Mouse (Mus musculus) liver, embryonic 16.5 days (tissue): ENCODE measurements at regions not wholly inside any gene's neighbourhood (a gene's known extent, or its start where the extent isn't known, plus 50 kb on each side); places are given as distances from the start of the nearest gene placed in this dataset.
A peak's percentile ranks its signal among the peaks of the same experiment; 100 is the strongest.

Experiments used
- ATAC-seq: fragments of 200-750 bp; cut with Nextera tagmentation; 2 replicates; pipeline ENCODE4 v1.8.0; 2017; ENCODE audit warnings: low read depth, mild to moderate bottlenecking, moderate number of reproducible peaks, moderate library complexity
- H3K27ac ChIP-seq: fragments of 300-500 bp; sonication (generic); 2 replicates; pipeline ENCODE4 v1.5.1; 2014; ENCODE audit warnings: mild to moderate bottlenecking, low read length
- H3K27me3 ChIP-seq: fragments of 300-500 bp; sonication (generic); 2 replicates; pipeline ENCODE4 v1.6.1; 2014; ENCODE audit warnings: low read depth, low read length, mixed read lengths; ENCODE audit not compliant: control insufficient read depth, insufficient read depth
- H3K36me3 ChIP-seq: fragments of 300-500 bp; sonication (generic); 2 replicates; pipeline ENCODE4 v1.6.1; 2014; ENCODE audit warnings: mild to moderate bottlenecking; ENCODE audit not compliant: control insufficient read depth, insufficient read depth
- H3K4me1 ChIP-seq: fragments of 300-500 bp; sonication (generic); 2 replicates; pipeline ENCODE4 v1.6.1; 2014; ENCODE audit warnings: low read depth, low read length, mixed read lengths; ENCODE audit not compliant: control insufficient read depth
- H3K4me2 ChIP-seq: fragments of 300-500 bp; sonication (generic); 2 replicates; pipeline ENCODE4 v1.6.1; 2014; ENCODE audit warnings: low read depth, low read length, mixed read lengths
- H3K4me3 ChIP-seq: fragments of 300-500 bp; sonication (generic); 2 replicates; pipeline ENCODE4 v1.5.1; 2014; ENCODE audit warnings: low read depth, mild to moderate bottlenecking, low read length
- H3K9ac ChIP-seq: fragments of 300-500 bp; sonication (generic); 2 replicates; pipeline ENCODE4 v1.6.1; 2014; ENCODE audit warnings: low read depth, low read length
- H3K9me3 ChIP-seq: fragments of 300-500 bp; sonication (generic); replicated peaks from 2 replicates; pipeline ENCODE4 v1.6.1; 2016; ENCODE audit warnings: low read length; ENCODE audit not compliant: control insufficient read depth
- WGBS: fragments of 180-500 bp; shearing (Covaris S2); extraction: QIAGEN DNeasy Blood & Tissue Kit; methylation state at CpG from one replicate; pipeline ENCODE4 v1.1.7; 2014; ENCODE audit not compliant: insufficient replicate concordance; 5-methylcytosine and 5-hydroxymethylcytosine counted together

DNA sequence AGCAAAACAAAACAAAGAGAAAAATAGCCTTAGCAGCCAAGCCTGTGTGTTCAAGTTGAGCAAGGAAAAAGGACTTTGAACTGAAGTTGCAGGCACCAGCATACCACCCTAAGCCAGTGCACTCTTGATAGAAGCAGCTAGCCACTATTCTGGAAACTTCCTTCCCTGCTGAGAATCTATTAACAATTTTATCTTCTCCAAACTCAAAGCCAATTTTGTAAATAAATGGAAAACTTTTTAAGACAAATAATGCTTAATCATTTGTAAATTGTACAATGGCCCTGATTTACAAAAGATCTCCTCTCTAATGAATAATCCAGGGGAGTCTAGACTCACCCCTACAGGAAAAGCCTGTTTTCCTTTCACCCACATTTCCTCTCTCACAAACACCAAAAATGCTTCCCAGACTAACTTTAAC is 146.7 kb upstream of the Cited2 start:
- peaks cover 21% of the 10 kb centered on the region for H3K4me1 ChIP-seq
- no peaks in the 10 kb centered on the region for H3K9me3 ChIP-seq
- H3K9ac ChIP-seq = no peak overlapping the region; the same call in 1 of the 2 replicates
- no peak overlapping the region for H3K4me2 ChIP-seq
- H3K27ac ChIP-seq = peak overlapping the region; percentile 49; the same call in 1 of the 2 replicates
- no peaks in the 10 kb centered on the region for H3K36me3 ChIP-seq
- H3K4me3 ChIP-seq = no peak overlapping the region
- no peaks in the 10 kb centered on the region for H3K27me3 ChIP-seq
- 0 out of 2 replicates have a peak, but pooled peaks have one; percentile 35 for ATAC-seq

DNA sequence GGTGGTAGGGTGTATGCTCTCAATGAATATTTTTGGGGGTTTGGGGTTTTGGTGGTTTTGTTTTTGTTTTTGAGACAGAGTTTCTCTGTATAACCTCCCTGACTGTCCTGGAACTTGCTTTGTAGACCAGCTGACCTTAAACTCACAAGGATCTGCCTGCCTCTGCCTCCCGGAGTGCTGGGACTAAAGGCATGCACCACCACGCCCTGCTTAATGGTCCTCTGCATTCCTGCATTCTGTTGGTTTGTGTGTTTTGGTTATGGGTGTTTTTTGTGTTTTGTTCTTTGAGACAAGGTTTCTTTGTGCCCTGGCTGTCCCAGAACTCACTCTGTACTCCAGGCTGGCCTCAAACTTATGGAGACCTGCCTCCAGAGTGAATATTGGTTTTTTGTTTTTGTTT is 143.6 kb upstream of the Cited2 start:
- H3K9me3 ChIP-seq = no peaks in the 10 kb centered on the region
- H3K4me2 ChIP-seq = no peak overlapping the region
- H3K4me3 ChIP-seq = no peak overlapping the region
- no peaks in the 10 kb centered on the region for H3K27me3 ChIP-seq
- ATAC-seq = no peak
- H3K4me1 ChIP-seq = peaks cover 18% of the 10 kb centered on the region
- 77% methylated on average over 2 of the region's 2 CpGs for WGBS
- no peak overlapping the region for H3K9ac ChIP-seq
- H3K36me3 ChIP-seq = no peaks in the 10 kb centered on the region
- no peak overlapping the region for H3K27ac ChIP-seq

- Histone ChIP-seq H3K9me3 (no peaks in the 10 kb centered on the region), H3K4me1 (peaks cover 7% of the 10 kb centered on the region), H3K27me3 (no peaks in the 10 kb centered on the region), H3K36me3 (no peaks in the 10 kb centered on the region), H3K4me2 (no peak overlapping the region), H3K27ac (no peak overlapping the region), H3K4me3 (no peak overlapping the region), H3K9ac (no peak overlapping the region)
- no peak for ATAC-seq
- WGBS = 61% methylated on average over 7 of the region's 7 CpGs
Measured at GRCm38 (mm10) chr10:17584842-17585241, 138.2 kb upstream of the Cited2 start.

- H3K27ac ChIP-seq = no peak overlapping the region
- no peaks in the 10 kb centered on the region for H3K36me3 ChIP-seq
- no peak for ATAC-seq
- H3K4me2 ChIP-seq = no peak overlapping the region
- no peaks in the 10 kb centered on the region for H3K27me3 ChIP-seq
- H3K9ac ChIP-seq = no peak overlapping the region
- H3K9me3 ChIP-seq = no peaks in the 10 kb centered on the region
- peaks cover 16% of the 10 kb centered on the region for H3K4me1 ChIP-seq
- no peak overlapping the region for H3K4me3 ChIP-seq
- 51% methylated on average over 2 of the region's 2 CpGs for WGBS
Measured at GRCm38 (mm10) chr10:17586910-17587309, 136.1 kb upstream of the Cited2 start.

GRCm38 (mm10) chr10:17589136-17589535 is 133.9 kb upstream of the Cited2 start:
- H3K4me2 ChIP-seq = no peak overlapping the region
- 52% methylated on average over 4 of the region's 4 CpGs for WGBS
- no peak overlapping the region for H3K9ac ChIP-seq
- H3K27ac ChIP-seq = peak overlapping the region; percentile 86
- no peaks in the 10 kb centered on the region for H3K9me3 ChIP-seq
- no peaks in the 10 kb centered on the region for H3K27me3 ChIP-seq
- no peak overlapping the region for H3K4me3 ChIP-seq
- no peak for ATAC-seq
- peaks cover 22% of the 10 kb centered on the region for H3K4me1 ChIP-seq
- no peaks in the 10 kb centered on the region for H3K36me3 ChIP-seq

DNA sequence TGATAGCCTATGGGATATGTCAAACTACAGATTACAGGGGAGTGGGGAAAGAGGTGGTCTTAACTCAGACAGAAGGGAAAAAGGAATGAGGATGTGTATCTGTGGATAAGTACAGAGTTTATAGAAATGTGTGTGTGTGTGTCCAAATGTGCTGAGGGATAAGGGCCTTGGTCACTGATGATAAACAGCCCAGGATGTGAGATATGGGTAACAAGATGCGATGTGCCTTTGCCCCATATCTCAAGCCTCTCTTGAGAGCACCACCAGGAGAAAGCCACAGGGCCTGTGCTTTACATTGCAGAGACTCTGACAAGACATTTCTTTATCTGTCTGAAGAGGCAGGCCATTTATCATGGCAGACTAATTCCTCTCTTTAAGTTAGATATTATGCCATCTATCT is 132.8 kb upstream of the Cited2 start:
- Histone ChIP-seq H3K27ac (peak overlapping the region; percentile 86), H3K9me3 (no peaks in the 10 kb centered on the region), H3K4me2 (peak overlapping the region; percentile 29; the same call in 1 of the 2 replicates), H3K36me3 (no peaks in the 10 kb centered on the region), H3K4me3 (no peak overlapping the region), H3K4me1 (peaks cover 23% of the 10 kb centered on the region), H3K9ac (no peak overlapping the region), H3K27me3 (no peaks in the 10 kb centered on the region)
- 18% methylated on average over 1 of the region's 1 CpGs for WGBS
- ATAC-seq = peak; percentile 97

- 0 out of 2 replicates have a peak overlapping the region, but pooled peaks have one; percentile 25 for H3K27ac ChIP-seq
Measured at GRCm38 (mm10) chr10:17592387-17592786, 130.6 kb upstream of the Cited2 start.

GRCm38 (mm10) chr10:17596126-17596525 is 126.9 kb upstream of the Cited2 start:
- peak; percentile 82 for ATAC-seq
- Histone ChIP-seq H3K27ac (peak overlapping the region; percentile 52; the same call in 1 of the 2 replicates), H3K9me3 (no peaks in the 10 kb centered on the region), H3K27me3 (no peaks in the 10 kb centered on the region), H3K4me2 (peak overlapping the region; percentile 4; the same call in 1 of the 2 replicates), H3K4me1 (peaks cover 40% of the 10 kb centered on the region), H3K9ac (no peak overlapping the region), H3K36me3 (no peaks in the 10 kb centered on the region), H3K4me3 (no peak overlapping the region)
- 31% methylated on average over 1 of the region's 1 CpGs for WGBS

More at GRCm38 (mm10) chr10:17592387-17592786, 130.6 kb upstream of the Cited2 start:
- Histone ChIP-seq H3K4me2 (no peak overlapping the region), H3K27me3 (no peaks in the 10 kb centered on the region), H3K4me1 (peaks cover 33% of the 10 kb centered on the region), H3K9ac (no peak overlapping the region), H3K4me3 (no peak overlapping the region), H3K9me3 (no peaks in the 10 kb centered on the region), H3K36me3 (no peaks in the 10 kb centered on the region)
- 45% methylated on average over 4 of the region's 4 CpGs for WGBS
- no peak for ATAC-seq

- no peak overlapping the region for H3K4me3 ChIP-seq
- H3K9me3 ChIP-seq = no peaks in the 10 kb centered on the region
- 62% methylated on average over 1 of the region's 1 CpGs for WGBS
- H3K27ac ChIP-seq = peak overlapping the region; percentile 30; the same call in 1 of the 2 replicates
- H3K4me2 ChIP-seq = no peak overlapping the region
- H3K27me3 ChIP-seq = no peaks in the 10 kb centered on the region
- H3K9ac ChIP-seq = no peak overlapping the region
- H3K4me1 ChIP-seq = peaks cover 41% of the 10 kb centered on the region
- H3K36me3 ChIP-seq = no peaks in the 10 kb centered on the region
- ATAC-seq = no peak
Measured at GRCm38 (mm10) chr10:17596743-17597142, 126.3 kb upstream of the Cited2 start.
